Comparison of ENCODE assay signal across 8 mouse cellular contexts in the genomic region with DNA sequence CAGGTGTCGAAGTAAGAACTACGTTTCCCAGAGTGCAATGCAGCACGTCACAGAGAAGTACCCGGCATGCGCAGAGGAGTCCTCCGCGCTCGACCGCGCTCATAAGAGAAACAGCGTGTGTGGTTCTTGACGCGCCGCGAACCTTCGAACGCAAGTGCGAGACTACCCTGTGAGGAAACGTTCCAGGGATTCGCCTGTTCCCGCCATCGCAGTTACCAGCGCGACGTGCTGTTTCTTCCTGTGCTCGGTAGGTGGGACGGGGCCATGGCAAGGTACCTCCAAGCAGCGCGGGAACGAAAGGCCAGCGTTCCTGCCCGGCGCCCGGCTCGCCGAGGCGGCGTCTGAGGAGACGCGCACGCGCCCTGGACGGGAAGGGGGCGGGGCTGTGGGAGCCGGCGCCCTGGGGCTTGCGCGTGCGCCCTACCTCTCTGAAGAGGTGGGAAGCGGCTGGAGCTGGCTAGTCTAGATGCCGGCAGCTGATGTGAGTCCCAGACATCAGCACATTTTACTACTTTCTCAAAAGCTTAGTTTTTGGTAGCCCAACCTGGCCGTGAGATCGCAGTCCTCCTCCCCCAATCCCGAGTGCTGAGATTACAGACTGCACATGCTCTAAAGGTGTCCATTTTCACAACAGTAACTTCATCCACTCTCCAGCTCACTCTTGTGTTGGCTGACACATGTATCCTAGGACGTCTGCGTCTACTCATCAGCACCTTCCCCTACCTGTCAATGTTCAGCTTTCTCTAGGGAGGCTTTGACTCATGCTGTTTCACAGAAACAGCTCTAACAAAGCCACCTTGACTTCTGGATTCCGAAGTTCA. TPM values are rescaled to one million over a fixed set of nuclear protein-coding genes. Genes with fewer than 3 reads are reported as not detected.
DNase-seq lines count a peak whose midpoint lies in the region; ATAC-seq and TF ChIP-seq lines count a peak whose summit lies in the region.

Gene Sgf29 (plus strand): TSS at position 79 of the 821 bp plus-strand sequence.

- no peaks in the 10 kb centered on the region for H3K4me1 ChIP-seq in ES-Bruce4 (ENCODE audit: control insufficient read depth, insufficient read depth, low read length)
- peaks cover 8% of the 10 kb centered on the region; the same call in 1 of the 2 replicates for H3K4me1 ChIP-seq in forebrain, embryonic 14.5 days (ENCODE audit: control insufficient read depth, insufficient read depth, low read length)
- H3K4me1 ChIP-seq in neural tube, embryonic 15.5 days = peaks cover 21% of the 10 kb centered on the region

- peak within 1 kb of the TSS; percentile 83 for H3K4me2 ChIP-seq in forebrain, embryonic 14.5 days (ENCODE audit: low read length)
- peak within 1 kb of the TSS; percentile 79 for H3K4me2 ChIP-seq in neural tube, embryonic 15.5 days

- H3K27me3 ChIP-seq in ES-Bruce4 (ENCODE audit: control insufficient read depth, insufficient read depth, low read length, poor library complexity, severe bottlenecking) = no peaks in the 10 kb centered on the region
- H3K27me3 ChIP-seq in forebrain, embryonic 14.5 days (replicated peaks; ENCODE audit: control insufficient read depth, insufficient read depth, low read length) = no peaks in the 10 kb centered on the region
- H3K27me3 ChIP-seq in neural tube, embryonic 15.5 days (replicated peaks) = no peaks in the 10 kb centered on the region

- H3K9ac ChIP-seq in ES-Bruce4 (ENCODE audit: low read depth, poor library complexity, severe bottlenecking) = peak within 1 kb of the TSS; percentile 31
- peak within 1 kb of the TSS; percentile 72 for H3K9ac ChIP-seq in forebrain, embryonic 14.5 days (ENCODE audit: low read length)
- peak within 1 kb of the TSS; percentile 74 for H3K9ac ChIP-seq in neural tube, embryonic 15.5 days (replicated peaks)

- no peak for TF ChIP-seq EP300 in ES-Bruce4 (IDR thresholded peaks at IDR 0.05; ENCODE audit: insufficient read depth, low read depth, low read length)

- H3K4me3 ChIP-seq in ES-Bruce4 (ENCODE audit: low read depth, low read length) = peak within 1 kb of the TSS; percentile 85
- H3K4me3 ChIP-seq in forebrain, embryonic 14.5 days (ENCODE audit: low read depth, low read length) = peak within 1 kb of the TSS; percentile 50
- H3K4me3 ChIP-seq in neural tube, embryonic 15.5 days (replicated peaks) = peak within 1 kb of the TSS; percentile 60

- H3K27ac ChIP-seq in ES-Bruce4 (ENCODE audit: insufficient read depth, low read length) = peak within 1 kb of the TSS; percentile 32; the same call in 1 of the 2 replicates
- H3K27ac ChIP-seq in forebrain, embryonic 14.5 days (ENCODE audit: low read depth, low read length) = peak within 1 kb of the TSS; percentile 87
- peak within 1 kb of the TSS; percentile 96 for H3K27ac ChIP-seq in neural tube, embryonic 15.5 days (replicated peaks)

- TF ChIP-seq POLR2A in ES-Bruce4 (IDR thresholded peaks at IDR 0.05; ENCODE audit: insufficient read depth, low read length) = peak; percentile 89

- intact Hi-C loops in heart, postnatal 14 days (cut with DNase I) = loop anchor here (10.0 kb wide), 1 partner anchor 165 kb away; the partner anchor contains the start of gene Tufm

- TF ChIP-seq CTCF in ES-Bruce4 (IDR thresholded peaks at IDR 0.05; ENCODE audit: low read depth, low read length) = no peak

- no peaks in the 10 kb centered on the region for H3K36me3 ChIP-seq in ES-Bruce4 (ENCODE audit: control insufficient read depth, insufficient read depth, low read length, poor library complexity, severe bottlenecking)
- H3K36me3 ChIP-seq in forebrain, embryonic 14.5 days (ENCODE audit: control insufficient read depth, insufficient read depth, low read length) = no peaks in the 10 kb centered on the region
- H3K36me3 ChIP-seq in neural tube, embryonic 15.5 days = no peaks in the 10 kb centered on the region

- 1% methylated on average over 57 of the region's 57 CpGs for WGBS in forebrain, embryonic 14.5 days
- 2% methylated on average over 57 of the region's 57 CpGs for WGBS in neural tube, embryonic 15.5 days

- H3K9me3 ChIP-seq in ES-Bruce4 (replicated peaks; ENCODE audit: control insufficient read depth, insufficient read depth, low read length, poor library complexity, severe bottlenecking) = no peaks in the 10 kb centered on the region
- no peaks in the 10 kb centered on the region for H3K9me3 ChIP-seq in forebrain, embryonic 14.5 days (replicated peaks; ENCODE audit: control insufficient read depth, low read length)
- no peaks in the 10 kb centered on the region for H3K9me3 ChIP-seq in neural tube, embryonic 15.5 days (replicated peaks)

- ATAC-seq in cerebellum, adult (ENCODE audit: insufficient number of reproducible peaks, low FRiP score, low TSS enrichment) = peak; percentile 93
- peak; percentile 99 for ATAC-seq in forebrain, embryonic 14.5 days
- peak; percentile 99 for ATAC-seq in neural tube, embryonic 15.5 days (ENCODE audit: low FRiP score)

- DNase-seq in forebrain, embryonic 14.5 days (ENCODE audit: low spot score) = peak; percentile 97
- peak; percentile 96 to 97 for DNase-seq in heart, postnatal 14 days
- peak; percentile 91 for DNase-seq in layer of hippocampus, adult 11-12 months (ENCODE audit: low spot score)
- DNase-seq in lung, adult 18-20 months = peak; percentile 92 to 93
- peak; percentile 92 for DNase-seq in testis, postnatal 14 days (ENCODE audit: low spot score)

RNA-seq across cellular contexts. Expression of gene Sgf29, which starts in this region (rescaled TPM):
- polyA plus RNA-seq in ES-Bruce4 (2011; ENCODE audit: insufficient read depth, insufficient read length, low read depth, missing spikeins) = 42.7 and 54.0 TPM in 2 replicates
- 61.3 and 66.1 TPM in 2 replicates for polyA plus RNA-seq in forebrain, embryonic 14.5 days (2014; fragmentation: Nextera tagmentation; extraction: Ambion mirVana)
- total RNA-seq in heart, postnatal 14 days (2021) = 10 to 100 TPM; 24.6 to 28.6 TPM
- 53.2 and 64.5 TPM in 2 replicates for polyA plus RNA-seq in neural tube, embryonic 15.5 days (2015; fragmentation: Nextera tagmentation; extraction: Ambion mirVana)

Comparison
In these comparisons a context has a peak if more than half of its experiments do, and no peak if none do; other contexts are left out.
1. Peak in every context shown above with its lines: DNase-seq, ATAC-seq, H3K4me3 ChIP-seq and H3K27ac ChIP-seq.
2. H3K27ac ChIP-seq: peak in every context shown above with its lines; median percentile 96 in neural tube, embryonic 15.5 days; 87 in forebrain, embryonic 14.5 days; 32 in ES-Bruce4.